Mouse (Mus musculus): ENCODE measurements around the gene BC003965. TPM values are rescaled to one million over a fixed set of nuclear protein-coding genes. Genes with fewer than 3 reads are reported as not detected.

Gene BC003965
- polyA plus RNA-seq, 1 experiment from 2014 or later, result 33.4 TPM

Other genes with a start within 250 kb of the BC003965 start
- 78.7 and 80.0 TPM in 2 replicates for gene Mapk8ip3, start 247.6 kb upstream of the BC003965 start, polyA plus RNA-seq (2016; fragmentation: Nextera tagmentation; extraction: Ambion mirVana)
- gene Jpt2, start 223.9 kb upstream of the BC003965 start, polyA plus RNA-seq (2016; fragmentation: Nextera tagmentation; extraction: Ambion mirVana), result 279 and 292 TPM in 2 replicates
- gene Cramp1l, start 168.8 kb upstream of the BC003965 start, polyA plus RNA-seq (2016; fragmentation: Nextera tagmentation; extraction: Ambion mirVana), result 12.8 and 15.0 TPM in 2 replicates
- gene Ift140, start 168.5 kb upstream of the BC003965 start, polyA plus RNA-seq (2016; fragmentation: Nextera tagmentation; extraction: Ambion mirVana), result 28.4 and 28.6 TPM in 2 replicates
- 10.1 and 10.4 TPM in 2 replicates for gene Tmem204, start 101.0 kb upstream of the BC003965 start, polyA plus RNA-seq (2016; fragmentation: Nextera tagmentation; extraction: Ambion mirVana)
- gene Telo2, start 68.6 kb upstream of the BC003965 start, polyA plus RNA-seq (2016; fragmentation: Nextera tagmentation; extraction: Ambion mirVana), result 45.5 and 46.3 TPM in 2 replicates
- gene Ptx4, start 63.8 kb upstream of the BC003965 start, polyA plus RNA-seq (2016; fragmentation: Nextera tagmentation; extraction: Ambion mirVana), result not detected in 2 replicates
- gene Clcn7, start 51.2 kb upstream of the BC003965 start, polyA plus RNA-seq (2016; fragmentation: Nextera tagmentation; extraction: Ambion mirVana), result 26.8 and 28.7 TPM in 2 replicates
- not detected in 2 replicates for gene Ccdc154, start 22.1 kb upstream of the BC003965 start, polyA plus RNA-seq (2016; fragmentation: Nextera tagmentation; extraction: Ambion mirVana)
- not detected in 2 replicates for gene Gm38655, start 9.1 kb upstream of the BC003965 start, polyA plus RNA-seq (2016; fragmentation: Nextera tagmentation; extraction: Ambion mirVana)
- gene Unkl, start 3.8 kb downstream of the BC003965 start, polyA plus RNA-seq (2016; fragmentation: Nextera tagmentation; extraction: Ambion mirVana), result 10.0 and 10.9 TPM in 2 replicates
- gene Gnptg, start 55.6 kb downstream of the BC003965 start, polyA plus RNA-seq (2016; fragmentation: Nextera tagmentation; extraction: Ambion mirVana), result 66.8 and 68.4 TPM in 2 replicates
- gene Tsr3, start 55.6 kb downstream of the BC003965 start, polyA plus RNA-seq (2016; fragmentation: Nextera tagmentation; extraction: Ambion mirVana), result 67.2 and 67.7 TPM in 2 replicates
- gene Baiap3, start 71.8 kb downstream of the BC003965 start, polyA plus RNA-seq (2016; fragmentation: Nextera tagmentation; extraction: Ambion mirVana), result 4.2 and 4.6 TPM in 2 replicates
- gene Ube2i, start 90.1 kb downstream of the BC003965 start, polyA plus RNA-seq (2016; fragmentation: Nextera tagmentation; extraction: Ambion mirVana), result 818 and 823 TPM in 2 replicates
- gene Prss34, start 113.8 kb downstream of the BC003965 start, polyA plus RNA-seq (2016; fragmentation: Nextera tagmentation; extraction: Ambion mirVana), result not detected in 2 replicates
- gene Prss28, start 124.1 kb downstream of the BC003965 start, polyA plus RNA-seq (2016; fragmentation: Nextera tagmentation; extraction: Ambion mirVana), result not detected in 2 replicates
- gene Prss29, start 134.1 kb downstream of the BC003965 start, polyA plus RNA-seq (2016; fragmentation: Nextera tagmentation; extraction: Ambion mirVana), result not detected in 2 replicates
- gene Tpsab1, start 161.0 kb downstream of the BC003965 start, polyA plus RNA-seq (2016; fragmentation: Nextera tagmentation; extraction: Ambion mirVana), result not detected in 2 replicates
- not detected in 2 replicates for gene Tpsb2, start 181.8 kb downstream of the BC003965 start, polyA plus RNA-seq (2016; fragmentation: Nextera tagmentation; extraction: Ambion mirVana)
- gene Tpsg1, start 184.7 kb downstream of the BC003965 start, polyA plus RNA-seq (2016; fragmentation: Nextera tagmentation; extraction: Ambion mirVana), result 0.22 and 0.92 TPM in 2 replicates
- gene Cacna1h, start 249.2 kb downstream of the BC003965 start, polyA plus RNA-seq (2016; fragmentation: Nextera tagmentation; extraction: Ambion mirVana), result 9.7 and 10.4 TPM in 2 replicates

Data from midbrain, embryonic 12.5 days (tissue).